In the genomic region with DNA sequence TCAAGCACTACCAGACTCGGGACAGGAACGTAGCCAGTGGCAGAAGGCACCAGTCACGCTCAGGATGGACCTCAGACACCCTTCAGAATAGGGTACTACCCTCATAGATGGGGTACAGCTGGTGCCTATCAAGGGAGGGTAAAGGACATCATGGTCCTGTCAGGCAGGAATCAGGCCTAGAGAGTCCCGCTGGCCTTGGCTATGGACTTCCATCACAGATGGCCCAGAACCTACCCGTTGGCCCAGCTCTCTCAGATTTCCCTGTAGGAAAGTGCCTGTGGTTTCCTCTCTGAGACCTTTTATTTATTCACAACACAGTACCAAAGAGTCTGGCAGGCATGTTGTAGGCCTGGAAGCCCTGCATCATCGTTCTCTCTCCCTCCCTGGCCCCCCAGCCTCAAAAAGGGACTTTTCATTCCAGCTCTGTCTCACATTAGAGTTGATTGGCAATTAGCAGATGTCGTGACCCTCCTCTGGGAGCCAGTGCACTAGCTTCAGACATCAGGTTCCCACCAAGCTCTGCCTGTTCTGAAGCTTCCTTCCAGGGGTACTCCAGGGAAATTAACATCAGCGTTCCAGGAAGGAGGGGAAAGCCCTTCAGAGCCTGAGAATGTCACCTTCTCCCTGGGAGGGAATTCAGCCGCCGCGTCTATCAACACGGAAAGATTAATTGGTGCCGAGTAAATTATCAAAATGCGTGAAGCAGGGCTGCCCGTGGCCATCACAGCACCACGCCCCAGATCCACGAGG, we compare ENCODE assay signal across 16 mouse cellular contexts. TPM values are rescaled to one million over a fixed set of nuclear protein-coding genes. Genes with fewer than 3 reads are reported as not detected.
DNase-seq lines count a peak whose midpoint lies in the region; ATAC-seq and TF ChIP-seq lines count a peak whose summit lies in the region.
"Had no signal": no experiment of that assay in that cellular context is flagged by ENCODE, and none has a peak within 500 bp of the region (broad histone marks: within the 10 kb centered on the region; RNA-seq: fewer than 3 reads in every experiment).

No protein-coding gene starts in this region.

- no peak overlapping the region for H3K9ac ChIP-seq in forebrain, embryonic 12.5 days
- H3K9ac ChIP-seq in forebrain, embryonic 11.5 days (ENCODE audit: low read length): no peak overlapping the region
- no peak overlapping the region for H3K9ac ChIP-seq in hindbrain, embryonic 15.5 days
- H3K9ac ChIP-seq in liver, postnatal 0 days (replicated peaks): no peak overlapping the region

- H3K4me2 ChIP-seq in forebrain, embryonic 12.5 days: no peak overlapping the region
- H3K4me2 ChIP-seq in forebrain, embryonic 11.5 days (ENCODE audit: low read depth, low read length, severe bottlenecking): no peak overlapping the region
- no peak overlapping the region for H3K4me2 ChIP-seq in hindbrain, embryonic 15.5 days
- no peak overlapping the region for H3K4me2 ChIP-seq in liver, postnatal 0 days (ENCODE audit: low read depth, low read length)

- no peak for TF ChIP-seq POLR2A in brain, embryonic 14.5 days (IDR thresholded peaks at IDR 0.05; ENCODE audit: borderline replicate concordance, extremely low read depth, insufficient read depth, insufficient read length, poor library complexity, severe bottlenecking)

- no peaks in the 10 kb centered on the region for H3K9me3 ChIP-seq in forebrain, embryonic 12.5 days
- no peaks in the 10 kb centered on the region for H3K9me3 ChIP-seq in forebrain, embryonic 11.5 days (ENCODE audit: control insufficient read depth, low read length)
- H3K9me3 ChIP-seq in hindbrain, embryonic 15.5 days: no peaks in the 10 kb centered on the region
- no peaks in the 10 kb centered on the region for H3K9me3 ChIP-seq in liver, postnatal 0 days (ENCODE audit: low read length)

- TF ChIP-seq CTCF in brain, embryonic 14.5 days (IDR thresholded peaks at IDR 0.05; ENCODE audit: borderline replicate concordance, extremely low read depth, insufficient read depth, insufficient read length): no peak
- TF ChIP-seq CTCF in liver, postnatal 0 days (IDR thresholded peaks at IDR 0.05; ENCODE audit: low read depth): no peak

- 55% methylated on average over 17 of the region's 17 CpGs for WGBS in forebrain, embryonic 12.5 days
- WGBS in forebrain, embryonic 11.5 days: 71% methylated on average over 17 of the region's 17 CpGs
- 36% methylated on average over 17 of the region's 17 CpGs for WGBS in hindbrain, embryonic 15.5 days
- WGBS in liver, postnatal 0 days (ENCODE audit: insufficient replicate concordance): 76% methylated on average over 17 of the region's 17 CpGs

- no peak overlapping the region for H3K4me3 ChIP-seq in forebrain, embryonic 12.5 days (replicated peaks)
- no peak overlapping the region for H3K4me3 ChIP-seq in forebrain, embryonic 11.5 days (ENCODE audit: low read depth, low read length)
- H3K4me3 ChIP-seq in hindbrain, embryonic 15.5 days: no peak overlapping the region
- H3K4me3 ChIP-seq in liver, postnatal 0 days (ENCODE audit: low read depth, low read length): no peak overlapping the region

- no peak for ATAC-seq in forebrain, embryonic 12.5 days (ENCODE audit: low FRiP score)
- ATAC-seq in forebrain, embryonic 11.5 days (replicated peaks; ENCODE audit: low FRiP score): no peak
- peak; percentile 27; the same call in 1 of the 2 replicates for ATAC-seq in hindbrain, embryonic 15.5 days (ENCODE audit: low FRiP score, low read depth)
- no peak for ATAC-seq in liver, postnatal 0 days

- H3K27me3 ChIP-seq in forebrain, embryonic 12.5 days: peaks cover 41% of the 10 kb centered on the region
- H3K27me3 ChIP-seq in forebrain, embryonic 11.5 days (ENCODE audit: control insufficient read depth, insufficient read depth, low read length): no peaks in the 10 kb centered on the region; the same call in 1 of the 2 replicates
- no peaks in the 10 kb centered on the region for H3K27me3 ChIP-seq in hindbrain, embryonic 15.5 days
- H3K27me3 ChIP-seq in liver, postnatal 0 days (ENCODE audit: insufficient read depth, low read length): no peaks in the 10 kb centered on the region

- no peaks in the 10 kb centered on the region for H3K36me3 ChIP-seq in forebrain, embryonic 12.5 days (replicated peaks)
- H3K36me3 ChIP-seq in forebrain, embryonic 11.5 days (ENCODE audit: control insufficient read depth, insufficient read depth, low read length): no peaks in the 10 kb centered on the region
- H3K36me3 ChIP-seq in hindbrain, embryonic 15.5 days: no peaks in the 10 kb centered on the region
- H3K36me3 ChIP-seq in liver, postnatal 0 days (replicated peaks; ENCODE audit: insufficient read depth, low read length): no peaks in the 10 kb centered on the region

- H3K27ac ChIP-seq in forebrain, embryonic 12.5 days: 0 out of 2 replicates have a peak overlapping the region, but pooled peaks have one; percentile 14
- no peak overlapping the region for H3K27ac ChIP-seq in forebrain, embryonic 11.5 days (ENCODE audit: low read depth, low read length)
- 0 out of 2 replicates have a peak overlapping the region, but pooled peaks have one; percentile 9 for H3K27ac ChIP-seq in hindbrain, embryonic 15.5 days (replicated peaks)
- H3K27ac ChIP-seq in liver, postnatal 0 days (ENCODE audit: low read depth): no peak overlapping the region

- TF ChIP-seq EP300 in liver, postnatal 0 days (IDR thresholded peaks at IDR 0.05; ENCODE audit: low read depth): no peak

- no peak for DNase-seq in forebrain, embryonic 11.5 days (ENCODE audit: low spot score)
- peak; percentile 53 for DNase-seq in brain, embryonic 14.5 days (ENCODE audit: low read depth)
- DNase-seq in cerebellum, postnatal 25 days: peak; percentile 56
- DNase-seq in embryo, embryonic 10.5 days (ENCODE audit: low spot score): no peak
- DNase-seq in liver, postnatal 0 days: no peak
- DNase-seq in ovary, adult 18-20 months (ENCODE audit: low spot score): no peak
- DNase-seq: adrenal gland, adult 8-10 months; gastrocnemius, postnatal 10 days; kidney, postnatal 25 days; thymus, adult 18-20 months had no signal

- peaks cover 7% of the 10 kb centered on the region for H3K4me1 ChIP-seq in forebrain, embryonic 12.5 days
- peaks cover 2% of the 10 kb centered on the region; the same call in 1 of the 2 replicates for H3K4me1 ChIP-seq in forebrain, embryonic 11.5 days (replicated peaks; ENCODE audit: control insufficient read depth, insufficient read depth, low read length)
- H3K4me1 ChIP-seq in hindbrain, embryonic 15.5 days (replicated peaks): peaks cover 3% of the 10 kb centered on the region; the same call in 1 of the 2 replicates
- H3K4me1 ChIP-seq in liver, postnatal 0 days (ENCODE audit: insufficient read depth): peaks cover 3% of the 10 kb centered on the region; the same call in 1 of the 2 replicates

RNA-seq across cellular contexts. Expression of gene Fgf3, which starts 40.7 kb away (rescaled TPM):
- 1.2 and 4.4 TPM in 2 replicates for polyA plus RNA-seq in forebrain, embryonic 12.5 days (2016; fragmentation: Nextera tagmentation; extraction: Ambion mirVana)
- polyA plus RNA-seq in forebrain, embryonic 11.5 days (2014; fragmentation: Nextera tagmentation; extraction: Ambion mirVana): 1.9 and 2.8 TPM in 2 replicates
- polyA plus RNA-seq in brain, embryonic 14.5 days (2012; rRNA removed): 8.6 and 15.4 TPM in 2 replicates
- polyA plus RNA-seq in hindbrain, embryonic 15.5 days (2015; fragmentation: Nextera tagmentation; extraction: Ambion mirVana): 18.4 and 35.8 TPM in 2 replicates
- not detected in 2 replicates for polyA plus RNA-seq in liver, postnatal 0 days (2015; fragmentation: Nextera tagmentation; extraction: Ambion mirVana)
- polyA plus RNA-seq: heart, embryonic 14.5 days; intestine, embryonic 14.5 days; liver, adult 2 months; lung, embryonic 16.5 days had no signal

RNA-seq across cellular contexts. Expression of gene Ano1, which starts 45.4 kb away (rescaled TPM):
- polyA plus RNA-seq in forebrain, embryonic 12.5 days (2016; fragmentation: Nextera tagmentation; extraction: Ambion mirVana): 17.1 and 27.4 TPM in 2 replicates
- 22.9 and 25.6 TPM in 2 replicates for polyA plus RNA-seq in forebrain, embryonic 11.5 days (2014; fragmentation: Nextera tagmentation; extraction: Ambion mirVana)
- polyA plus RNA-seq in brain, embryonic 14.5 days (2012; rRNA removed): 12.9 and 13.4 TPM in 2 replicates
- polyA plus RNA-seq in hindbrain, embryonic 15.5 days (2015; fragmentation: Nextera tagmentation; extraction: Ambion mirVana): 7.2 and 12.2 TPM in 2 replicates
- 0.47 and 1.1 TPM in 2 replicates for polyA plus RNA-seq in liver, postnatal 0 days (2015; fragmentation: Nextera tagmentation; extraction: Ambion mirVana)

RNA-seq across cellular contexts. Expression of gene Fgf4, which starts 50.0 kb away (rescaled TPM):
- polyA plus RNA-seq in forebrain, embryonic 12.5 days (2016; fragmentation: Nextera tagmentation; extraction: Ambion mirVana): not detected in 2 replicates
- polyA plus RNA-seq in forebrain, embryonic 11.5 days (2014; fragmentation: Nextera tagmentation; extraction: Ambion mirVana): not detected in 2 replicates
- polyA plus RNA-seq in brain, embryonic 14.5 days (2012; rRNA removed): not detected in 2 replicates
- polyA plus RNA-seq in hindbrain, embryonic 15.5 days (2015; fragmentation: Nextera tagmentation; extraction: Ambion mirVana): not detected in 2 replicates
- polyA plus RNA-seq in liver, postnatal 0 days (2015; fragmentation: Nextera tagmentation; extraction: Ambion mirVana): not detected in 2 replicates
- polyA plus RNA-seq: heart, embryonic 14.5 days; intestine, embryonic 14.5 days; liver, adult 2 months; lung, embryonic 16.5 days had no signal

Comparison
In these comparisons a context has a peak if more than half of its experiments do, and no peak if none do; other contexts are left out.
1. H3K27ac ChIP-seq: peak in forebrain, embryonic 12.5 days (single experiment) and hindbrain, embryonic 15.5 days (single experiment); none in forebrain, embryonic 11.5 days (single experiment) and liver, postnatal 0 days (single experiment).
2. DNase-seq: peak in brain, embryonic 14.5 days (single experiment) and cerebellum, postnatal 25 days (2 of 2); none in forebrain, embryonic 11.5 days (single experiment), embryo, embryonic 10.5 days (single experiment), liver, postnatal 0 days (single experiment) and ovary, adult 18-20 months (single experiment).